Mouse (Mus musculus) liver, adult 2 months (tissue): ENCODE data around the gene Adgrd1.

Experiments
- CTCF ChIP-seq: fragments of 200-500 bp; IDR thresholded peaks from 2 replicates; pipeline ENCODE4 v1.5.1; 2011; ENCODE audit warnings: low read depth, low read length, control low read depth
- POLR2A ChIP-seq: fragments of 200-500 bp; IDR thresholded peaks from 2 replicates; pipeline ENCODE4 v1.6.1; 2011; ENCODE audit warnings: low read length, control low read depth; ENCODE audit not compliant: insufficient read depth; ENCODE audit errors: extremely low read depth

- TF ChIP-seq POLR2A: no peak
- TF ChIP-seq CTCF: no peak
Measured at GRCm38 (mm10) chr5:129049372-129049771, 47.2 kb upstream of the Adgrd1 start.
